Mouse (Mus musculus) adrenal gland (tissue): ENCODE measurements around the gene Gk5.
"Not testable (repeated sequence)": the region's sequence is repeated elsewhere in the genome, so short reads cannot be mapped to it uniquely, and the experiment has no call there.

ENCODE experiments used
- intact Hi-C: fragments of 180-260 bp; cut with DNase I; formaldehyde crosslinking; loops from one replicate; pipeline ENCODE4 v1.15.1; 2025
- long read RNA-seq, 2 experiments: library from polyadenylated mRNA; unstranded; transcript quantifications; one replicate each; pipeline ENCODE4 v2.0.0; 2020; ENCODE audit warnings: borderline replicate concordance in 1 of 2; ENCODE audit not compliant: insufficient replicate concordance in 1 of 2

Gene Gk5
- long read RNA-seq, experiment 1, partial matches to known transcripts = 2 of 3 reads
- long read RNA-seq, experiment 1, other reads (novel, unspliced or antisense) = 0 of 3 reads
- long read RNA-seq, experiment 2, transcript Gk5-201 (16 exons, 2,815 nt) = major isoform, 6 of 8 reads
- long read RNA-seq, experiment 2, partial matches to known transcripts = 1 of 8 reads
- long read RNA-seq, experiment 2, other reads (novel, unspliced or antisense) = 1 of 8 reads

GRCm38 (mm10) chr9:96118861-96119772 is at the start of gene Gk5:
Gk5 (plus strand) TSS chr9:96119362.
- intact Hi-C loops = no loop called here

- intact Hi-C loops = no loop called here
These were observed 40.3 kb upstream of the Gk5 start for GRCm38 (mm10) chr9:96078752-96079315.

- intact Hi-C loops = no loop called here
These were observed 33.9 kb upstream of the Gk5 start for GRCm38 (mm10) chr9:96085293-96085692.

GRCm38 (mm10) chr9:96087671-96088070 is 31.5 kb upstream of the Gk5 start:
- intact Hi-C loops = no loop called here

- intact Hi-C loops = not testable (repeated sequence)
These were observed 30.7 kb upstream of the Gk5 start for GRCm38 (mm10) chr9:96088456-96088855.

- intact Hi-C loops = not testable (repeated sequence)
These were observed 26.5 kb upstream of the Gk5 start for GRCm38 (mm10) chr9:96092637-96093036.

- intact Hi-C loops = no loop called here
These were observed 25.9 kb upstream of the Gk5 start for GRCm38 (mm10) chr9:96093221-96093620.

- intact Hi-C loops = no loop called here
These were observed 24.8 kb upstream of the Gk5 start for GRCm38 (mm10) chr9:96094341-96094740.

- intact Hi-C loops = no loop called here
These were observed 24.0 kb upstream of the Gk5 start for GRCm38 (mm10) chr9:96095192-96095591.

- intact Hi-C loops = no loop called here
These were observed 16.3 kb upstream of the Gk5 start for GRCm38 (mm10) chr9:96102846-96103245.

- intact Hi-C loops = no loop called here
These were observed 6.2 kb upstream of the Gk5 start for GRCm38 (mm10) chr9:96112879-96113361.

GRCm38 (mm10) chr9:96116801-96117200 is 2.4 kb upstream of the Gk5 start:
- intact Hi-C loops = no loop called here

- intact Hi-C loops = no loop called here
These were observed 946 bp upstream of the Gk5 start for GRCm38 (mm10) chr9:96118216-96118615.

GRCm38 (mm10) chr9:96127972-96128371 is 8.8 kb downstream of the Gk5 start:
- intact Hi-C loops = no loop called here

GRCm38 (mm10) chr9:96132956-96133603 is 13.9 kb downstream of the Gk5 start:
- intact Hi-C loops = no loop called here

- intact Hi-C loops = no loop called here
These were observed 15.3 kb downstream of the Gk5 start for GRCm38 (mm10) chr9:96134470-96134869.

GRCm38 (mm10) chr9:96134916-96135315 is 15.8 kb downstream of the Gk5 start:
- intact Hi-C loops = no loop called here

- intact Hi-C loops = no loop called here
These were observed 16.3 kb downstream of the Gk5 start for GRCm38 (mm10) chr9:96135461-96135860.

GRCm38 (mm10) chr9:96138958-96139357 is 19.8 kb downstream of the Gk5 start:
- intact Hi-C loops = no loop called here

- intact Hi-C loops = no loop called here
These were observed 20.7 kb downstream of the Gk5 start for GRCm38 (mm10) chr9:96139876-96140275.

GRCm38 (mm10) chr9:96140931-96141330 is 21.8 kb downstream of the Gk5 start:
- intact Hi-C loops = no loop called here

- intact Hi-C loops = no loop called here
These were observed 23.3 kb downstream of the Gk5 start for GRCm38 (mm10) chr9:96142499-96142898.
